Mouse (Mus musculus) gastrocnemius, adult 8-10 months (tissue): ENCODE results near the gene Smarcd2. TPM values are rescaled to one million over a fixed set of nuclear protein-coding genes. Genes with fewer than 3 reads are reported as not detected.
A peak's percentile ranks its signal among the peaks of the same experiment; 100 is the strongest.

Experiments
- DNase-seq, 2 experiments: peaks; one replicate each; pipeline ENCODE4 v3.0.0; 2022; ENCODE audit warnings: low spot score in 2 of 2
- total RNA-seq, 4 experiments: library from RNA; stranded (reverse); gene quantifications; 2 replicates each; pipeline ENCODE4 v1.2.4; 2022

Gene Smarcd2
- total RNA-seq, 4 experiments from 2014 or later, result 8.3 to 11.5 (median 10.0) TPM

GRCm38 (mm10) chr11:106276454-106276853 is 3.7 kb upstream of the Smarcd2 start, which contains the start of gene Tcam1:
Tcam1 (plus strand) TSS chr11:106276672.
- peak; percentile 85 to 89 for DNase-seq

- no peak for DNase-seq
Measured at GRCm38 (mm10) chr11:106274971-106275411, 2.2 kb upstream of the Smarcd2 start.

- no peak for DNase-seq
Measured at GRCm38 (mm10) chr11:106274374-106274773, 1.6 kb upstream of the Smarcd2 start.

GRCm38 (mm10) chr11:106273811-106274210 is 1.0 kb upstream of the Smarcd2 start:
- no peak for DNase-seq

GRCm38 (mm10) chr11:106273311-106273684 is 526 bp upstream of the Smarcd2 start:
- no peak for DNase-seq

- no peak for DNase-seq
Measured at GRCm38 (mm10) chr11:106271794-106272643, 753 bp downstream of the Smarcd2 start.

- no peak for DNase-seq
Measured at GRCm38 (mm10) chr11:106271131-106271793, 1.5 kb downstream of the Smarcd2 start.

GRCm38 (mm10) chr11:106269060-106269431 is 3.7 kb downstream of the Smarcd2 start:
- no peak for DNase-seq

GRCm38 (mm10) chr11:106268326-106269059 is 4.3 kb downstream of the Smarcd2 start:
- peak; percentile 91 to 93 for DNase-seq

GRCm38 (mm10) chr11:106267871-106268270 is 4.9 kb downstream of the Smarcd2 start:
- DNase-seq, result no peak

- no peak for DNase-seq
Measured at GRCm38 (mm10) chr11:106267311-106267852, 5.4 kb downstream of the Smarcd2 start.

- DNase-seq, result no peak
Measured at GRCm38 (mm10) chr11:106266431-106266830, 6.3 kb downstream of the Smarcd2 start.

- DNase-seq, result no peak
Measured at GRCm38 (mm10) chr11:106265570-106265969, 7.2 kb downstream of the Smarcd2 start.

GRCm38 (mm10) chr11:106264988-106265387 is 7.8 kb downstream of the Smarcd2 start:
- no peak for DNase-seq

GRCm38 (mm10) chr11:106263963-106264362 is 8.8 kb downstream of the Smarcd2 start:
- no peak for DNase-seq

GRCm38 (mm10) chr11:106260826-106261450 is 11.8 kb downstream of the Smarcd2 start:
- DNase-seq, result no peak

- DNase-seq, result no peak
Measured at GRCm38 (mm10) chr11:106256775-106257174, 16.0 kb downstream of the Smarcd2 start.

GRCm38 (mm10) chr11:106255685-106256451 is 16.9 kb downstream of the Smarcd2 start, which contains the start of the genes Ftsj3 and Psmc5:
Ftsj3 (minus strand) TSS chr11:106256079.
Psmc5 (plus strand) TSS chr11:106256154.
- DNase-seq, result peak; percentile 96 to 97

GRCm38 (mm10) chr11:106255174-106255573 is 17.6 kb downstream of the Smarcd2 start:
- no peak for DNase-seq

- DNase-seq, result no peak
Measured at GRCm38 (mm10) chr11:106254767-106255166, 18.0 kb downstream of the Smarcd2 start.
